Mouse (Mus musculus) limb, embryonic 14.5 days (tissue): ENCODE data around the gene Ckm. TPM values are rescaled to one million over a fixed set of nuclear protein-coding genes. Genes with fewer than 3 reads are reported as not detected.

Experiments used
- ATAC-seq: fragments of 200-750 bp; cut with Nextera tagmentation; 2 replicates; pipeline ENCODE4 v1.8.0; 2017; ENCODE audit warnings: low read depth, moderate number of reproducible peaks, moderate TSS enrichment; ENCODE audit not compliant: low FRiP score
- DNase-seq: peaks from one replicate; pipeline ENCODE4 v3.0.0-alpha.2; 2015; ENCODE audit warnings: low spot score
- H3K27ac ChIP-seq: fragments of 300-500 bp; sonication (generic); replicated peaks from 2 replicates; pipeline ENCODE4 v1.5.1; 2014; ENCODE audit warnings: low read depth, mild to moderate bottlenecking, low read length, moderate library complexity, mixed read lengths
- H3K27me3 ChIP-seq: fragments of 300-500 bp; sonication (generic); 2 replicates; pipeline ENCODE4 v1.6.1; 2014; ENCODE audit warnings: low read length, mixed read lengths; ENCODE audit not compliant: control insufficient read depth, insufficient read depth
- H3K36me3 ChIP-seq: fragments of 300-500 bp; sonication (generic); 2 replicates; pipeline ENCODE4 v1.6.1; 2014; ENCODE audit warnings: mild to moderate bottlenecking, low read length, moderate library complexity, mixed read lengths; ENCODE audit not compliant: control insufficient read depth, insufficient read depth
- H3K4me1 ChIP-seq: fragments of 300-500 bp; sonication (generic); 2 replicates; pipeline ENCODE4 v1.6.1; 2014; ENCODE audit warnings: antibody characterized with exemption, low read length, mixed read lengths; ENCODE audit not compliant: control insufficient read depth, insufficient read depth
- H3K4me2 ChIP-seq: fragments of 300-500 bp; sonication (generic); replicated peaks from 2 replicates; pipeline ENCODE4 v1.6.1; 2014; ENCODE audit warnings: low read depth, mild to moderate bottlenecking, low read length, moderate library complexity; ENCODE audit not compliant: severe bottlenecking
- H3K4me3 ChIP-seq: fragments of 300-500 bp; sonication (generic); replicated peaks from 2 replicates; pipeline ENCODE4 v1.5.1; 2014; ENCODE audit warnings: low read length
- H3K9ac ChIP-seq: fragments of 300-500 bp; sonication (generic); 2 replicates; pipeline ENCODE4 v1.6.1; 2014; ENCODE audit warnings: mild to moderate bottlenecking, low read depth, low read length, moderate library complexity; ENCODE audit not compliant: severe bottlenecking
- H3K9me3 ChIP-seq: fragments of 300-500 bp; sonication (generic); 2 replicates; pipeline ENCODE4 v1.6.1; 2016; ENCODE audit warnings: low read length; ENCODE audit not compliant: control insufficient read depth
- POLR2A ChIP-seq: fragments of 200-500 bp; IDR thresholded peaks from 2 replicates; pipeline ENCODE4 v1.8.0; 2012; ENCODE audit warnings: inconsistent platforms, mild to moderate bottlenecking, moderate library complexity, borderline replicate concordance; ENCODE audit not compliant: insufficient read depth, insufficient read length; ENCODE audit errors: extremely low read depth
- WGBS: fragments of 180-500 bp; shearing (Covaris S2); extraction: QIAGEN DNeasy Blood & Tissue Kit; methylation state at CpG from one replicate; pipeline ENCODE4 v1.1.7; 2014; 5-methylcytosine and 5-hydroxymethylcytosine counted together
- polyA plus RNA-seq, 2 experiments: library from polyadenylated mRNA; depleted of rRNA in 1 of 2; stranded (reverse) in 1 of 2; unstranded in 1 of 2; fragments of >200 nt; fragmentation: Nextera tagmentation in 1 of 2; extraction: Ambion mirVana in 1 of 2; gene quantifications; 2 replicates each; pipeline versions ENCODE4 v1.2.1 to v1.2.3; 2012 to 2014

Ckm gene
- polyA plus RNA-seq, 2 experiments, result 91.5 to 125 TPM

DNA sequence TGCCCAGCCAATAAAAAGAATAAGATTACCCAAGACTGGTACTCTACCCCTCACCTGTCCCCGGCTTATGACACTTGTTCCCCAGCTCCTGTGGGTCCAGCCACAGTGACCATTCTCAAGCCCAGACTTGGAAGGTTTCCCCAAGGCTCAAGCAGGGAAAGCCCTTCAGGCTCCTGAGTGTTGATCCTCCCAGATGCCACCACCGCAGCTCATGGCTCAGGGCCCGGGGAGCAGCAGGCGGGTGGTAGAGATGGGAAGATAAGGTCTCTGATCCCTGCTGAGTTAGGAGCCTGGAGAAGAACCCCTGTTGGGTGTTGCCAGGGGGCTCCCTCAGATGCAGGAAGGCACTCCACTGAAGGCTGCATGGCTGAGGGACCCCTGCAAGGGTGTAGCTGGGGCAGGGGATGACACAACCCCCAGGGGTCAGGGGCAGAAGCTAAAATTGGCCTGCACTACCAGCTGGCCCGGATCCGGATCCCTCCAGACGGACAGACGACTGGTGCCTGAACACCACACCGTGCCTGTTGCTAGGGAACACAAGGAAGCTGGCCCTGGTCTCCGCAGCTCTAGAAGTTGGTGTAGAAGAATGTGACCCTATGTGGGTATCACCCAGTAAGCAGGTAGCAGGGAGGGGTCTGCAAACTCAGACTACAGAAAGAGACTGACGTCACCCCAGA, 51.4 kb downstream of the Ckm start:
- no peak for ATAC-seq
- Histone ChIP-seq H3K27me3 (no peaks in the 10 kb centered on the region), H3K36me3 (peaks cover 27% of the 10 kb centered on the region), H3K4me3 (no peak overlapping the region), H3K27ac (no peak overlapping the region), H3K4me1 (peaks cover 14% of the 10 kb centered on the region; the same call in 1 of the 2 replicates), H3K4me2 (no peak overlapping the region), H3K9ac (no peak overlapping the region), H3K9me3 (no peaks in the 10 kb centered on the region; the same call in 1 of the 2 replicates)
- no peak for TF ChIP-seq POLR2A
- 84% methylated on average over 11 of the region's 11 CpGs for WGBS
- no peak for DNase-seq

DNA sequence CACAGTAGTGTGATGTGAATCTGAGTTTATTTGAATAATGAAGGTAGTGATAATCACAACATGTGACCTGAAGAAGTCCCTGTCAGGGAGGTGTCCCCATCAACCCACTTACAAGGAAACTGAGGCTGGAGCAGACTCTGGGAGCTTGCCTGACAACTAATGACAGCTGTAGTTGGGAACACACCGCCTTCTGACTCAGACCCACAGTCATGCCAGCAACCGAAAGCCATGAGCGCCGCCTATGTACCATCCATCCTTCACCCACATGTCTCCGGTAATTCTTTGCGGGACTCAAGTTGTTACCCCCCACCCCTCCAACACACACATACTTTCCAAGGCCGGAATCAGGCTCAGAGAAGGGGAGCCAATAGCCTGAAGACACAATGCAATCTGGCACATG, 52.1 kb downstream of the Ckm start:
- Histone ChIP-seq H3K4me3 (peak overlapping the region; percentile 89), H3K27ac (no peak overlapping the region), H3K9me3 (no peaks in the 10 kb centered on the region), H3K4me1 (peaks cover 14% of the 10 kb centered on the region; the same call in 1 of the 2 replicates), H3K4me2 (peak overlapping the region; percentile 65), H3K36me3 (peaks cover 21% of the 10 kb centered on the region), H3K27me3 (no peaks in the 10 kb centered on the region), H3K9ac (no peak overlapping the region)
- WGBS, result 89% methylated on average over 7 of the region's 7 CpGs
- no peak for TF ChIP-seq POLR2A
- ATAC-seq (no peak), DNase-seq (no peak)

DNA sequence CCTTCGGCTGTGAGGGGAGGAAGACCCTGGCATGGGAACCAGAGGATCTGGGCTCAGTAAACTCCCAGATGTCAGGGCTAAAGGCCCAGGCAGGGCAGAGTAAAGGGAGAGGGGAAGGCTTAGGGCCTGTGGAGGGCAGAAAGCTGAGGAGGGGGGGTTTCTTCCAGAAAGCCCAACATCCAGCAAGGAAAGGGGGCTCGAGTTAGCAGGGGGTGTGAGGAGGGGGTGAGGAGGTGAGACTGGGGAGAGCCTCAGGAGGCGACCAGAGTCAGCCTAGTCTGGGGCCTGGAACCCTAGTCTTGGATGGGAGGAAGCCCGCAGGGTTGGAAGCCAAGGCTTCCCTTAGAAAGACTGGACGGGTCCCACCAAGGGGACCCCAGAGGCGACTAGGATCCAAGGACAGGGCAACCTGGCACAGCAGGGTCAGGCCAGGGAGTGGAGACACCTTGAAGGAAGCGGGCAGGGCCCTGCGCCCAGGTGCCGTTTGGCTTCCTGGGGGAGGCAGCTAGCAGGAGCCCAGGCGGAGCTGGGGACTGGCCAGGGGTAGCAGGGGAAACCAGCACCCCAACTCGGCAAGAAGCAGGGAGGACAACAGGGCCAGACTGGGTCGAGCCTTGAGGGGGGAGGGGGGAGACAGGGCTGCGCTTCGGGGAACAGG, 53.0 kb downstream of the Ckm start:
- H3K9me3 ChIP-seq, result no peaks in the 10 kb centered on the region
- peak overlapping the region; percentile 65 for H3K4me2 ChIP-seq
- no peak for TF ChIP-seq POLR2A
- H3K4me3 ChIP-seq, result peak overlapping the region; percentile 89
- H3K27me3 ChIP-seq, result no peaks in the 10 kb centered on the region
- WGBS, result 6% methylated on average over 14 of the region's 14 CpGs
- H3K27ac ChIP-seq, result peak overlapping the region; percentile 67
- H3K9ac ChIP-seq, result peak overlapping the region; percentile 87
- H3K4me1 ChIP-seq, result peaks cover 14% of the 10 kb centered on the region; the same call in 1 of the 2 replicates
- ATAC-seq (no peak), DNase-seq (no peak)
- H3K36me3 ChIP-seq, result peaks cover 16% of the 10 kb centered on the region; the same call in 1 of the 2 replicates

DNA sequence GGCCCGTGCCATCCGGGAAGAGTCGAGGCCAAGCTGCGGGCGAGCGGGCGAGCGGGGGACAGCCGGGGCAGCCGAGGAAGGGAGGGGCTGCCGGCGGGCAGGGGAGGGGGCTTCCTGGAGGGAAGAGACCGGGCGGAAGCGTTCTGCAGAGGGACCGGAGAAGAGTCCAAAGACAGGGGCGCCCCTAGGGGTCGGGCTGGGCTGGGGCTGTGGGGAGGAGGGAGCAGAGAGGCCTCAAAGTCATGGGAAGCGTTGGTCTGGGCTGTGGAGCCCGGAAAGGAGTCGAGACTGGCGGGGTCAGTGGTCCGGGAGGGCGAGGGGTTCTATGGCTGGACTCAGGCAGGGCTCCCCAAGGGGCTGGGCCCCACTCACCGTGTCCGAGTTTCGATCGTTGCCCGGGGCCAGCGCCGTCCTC, 53.5 kb downstream of the Ckm start:
- ATAC-seq, result peak; percentile 68
- no peaks in the 10 kb centered on the region for H3K27me3 ChIP-seq
- peak overlapping the region; percentile 89 for H3K4me3 ChIP-seq
- TF ChIP-seq POLR2A, result no peak
- peak overlapping the region; percentile 65 for H3K4me2 ChIP-seq
- peak; percentile 68 for DNase-seq
- whole genome bisulfite sequencing, result 2% methylated on average over 24 of the region's 31 CpGs
- peak overlapping the region; percentile 67 for H3K27ac ChIP-seq
- peak overlapping the region; percentile 87 for H3K9ac ChIP-seq
- peaks cover 15% of the 10 kb centered on the region; the same call in 1 of the 2 replicates for H3K36me3 ChIP-seq
- peaks cover 14% of the 10 kb centered on the region; the same call in 1 of the 2 replicates for H3K4me1 ChIP-seq
- no peaks in the 10 kb centered on the region for H3K9me3 ChIP-seq

DNA sequence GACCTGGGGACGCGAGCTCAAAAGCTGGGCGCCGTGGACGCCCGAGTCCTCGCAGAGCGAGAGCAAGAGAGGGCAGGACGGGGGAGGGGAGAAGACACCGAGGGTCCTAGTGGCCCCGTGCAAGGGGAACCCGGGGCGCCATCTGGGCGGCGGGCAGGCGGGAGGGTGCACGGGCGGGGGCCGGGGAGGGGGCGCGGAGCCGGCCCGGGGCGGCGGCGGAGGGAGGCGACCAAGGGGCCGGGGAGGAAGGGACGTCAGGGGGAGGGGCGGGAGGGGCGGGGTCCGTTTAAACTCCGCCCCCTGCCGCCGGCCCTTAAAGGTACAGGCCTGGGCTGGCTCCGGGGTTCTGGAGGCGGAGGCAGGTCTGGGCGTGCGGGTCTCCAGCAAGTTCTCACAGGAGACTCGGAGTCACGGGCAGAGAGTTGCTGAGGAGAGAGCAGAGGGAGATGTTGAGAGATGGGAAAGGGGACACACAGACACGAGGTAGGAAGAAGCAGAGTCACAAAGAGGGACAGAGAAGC, 54.1 kb downstream of the Ckm start, which contains the start of gene Mark4:
Gene Mark4 (minus strand): TSS at position 231 of the 521 bp plus-strand sequence.
- ATAC-seq, result peak; percentile 89
- WGBS, result 3% methylated on average over 15 of the region's 42 CpGs
- peak; percentile 87 for DNase-seq
- peak within 1 kb of the TSS; percentile 87 for H3K9ac ChIP-seq
- peaks cover 9% of the 10 kb centered on the region; the same call in 1 of the 2 replicates for H3K36me3 ChIP-seq
- peaks cover 14% of the 10 kb centered on the region; the same call in 1 of the 2 replicates for H3K4me1 ChIP-seq
- no peaks in the 10 kb centered on the region for H3K9me3 ChIP-seq
- H3K4me2 ChIP-seq, result peak within 1 kb of the TSS; percentile 65
- peak within 1 kb of the TSS; percentile 73 for H3K27ac ChIP-seq
- TF ChIP-seq POLR2A, result peak; percentile 81; the same call in 1 of the 2 replicates
- H3K27me3 ChIP-seq, result no peaks in the 10 kb centered on the region
- H3K4me3 ChIP-seq, result peak within 1 kb of the TSS; percentile 89
